ENCODE assay signal across 8 mouse cellular contexts in the genomic region with DNA sequence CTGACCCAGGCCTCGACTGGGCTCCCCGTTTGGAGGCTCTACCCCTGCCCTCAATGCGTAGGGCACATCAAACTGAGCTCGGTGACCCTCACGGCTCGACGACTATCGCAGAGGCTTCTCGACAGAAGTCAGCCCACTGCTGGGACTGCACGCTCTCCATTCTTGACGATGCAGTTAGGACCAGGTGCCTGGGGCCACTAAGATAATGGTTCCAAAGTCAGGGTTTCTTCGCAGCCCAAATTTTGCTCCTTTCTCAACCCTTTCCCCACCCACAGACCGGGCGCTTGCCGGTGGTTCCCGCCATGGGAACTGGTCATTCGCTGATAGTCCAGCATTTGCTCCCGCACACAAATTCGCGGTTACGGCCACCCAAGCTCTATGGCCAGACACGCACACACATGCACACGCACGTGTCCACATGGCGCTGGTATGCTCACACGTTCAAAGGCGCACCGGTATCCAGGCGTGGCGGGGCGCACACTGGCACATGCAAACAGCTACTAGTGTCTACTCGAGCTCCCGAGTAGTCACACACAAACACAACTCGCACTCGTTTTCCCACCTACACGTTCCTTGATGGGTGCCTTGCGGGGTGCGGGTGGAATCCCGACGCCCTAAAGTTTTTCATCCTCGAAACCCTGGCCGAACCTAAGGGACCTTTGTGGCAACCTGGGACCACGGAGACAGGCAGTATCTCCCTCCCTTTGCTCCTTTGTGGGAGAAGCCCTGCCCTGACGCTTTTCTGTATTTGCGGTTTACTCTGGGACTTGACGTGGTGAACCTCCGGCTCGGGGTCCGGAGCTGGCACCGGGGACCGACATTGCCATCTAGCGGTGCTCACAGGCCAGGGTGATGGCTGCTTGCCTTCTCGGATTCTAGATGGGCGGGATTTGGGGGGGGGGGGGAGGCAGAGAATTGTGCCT. TPM values are rescaled to one million over a fixed set of nuclear protein-coding genes. Genes with fewer than 3 reads are reported as not detected.
A peak's percentile ranks its signal among the peaks of the same experiment; 100 is the strongest.
DNase-seq lines count a peak whose midpoint lies in the region; ATAC-seq and TF ChIP-seq lines count a peak whose summit lies in the region.

No protein-coding gene starts in this region.

- H3K4me2 ChIP-seq in embryonic facial prominence, embryonic 13.5 days = peak overlapping the region; percentile 97

- no peaks in the 10 kb centered on the region for H3K9me3 ChIP-seq in embryonic facial prominence, embryonic 13.5 days
- no peaks in the 10 kb centered on the region for H3K9me3 ChIP-seq in megakaryocyte, embryonic 14.5 days

- peak overlapping the region; percentile 69 for H3K4me3 ChIP-seq in layer of hippocampus, adult 2 months
- peak overlapping the region; percentile 60 for H3K4me3 ChIP-seq in embryonic facial prominence, embryonic 13.5 days
- H3K4me3 ChIP-seq in megakaryocyte, embryonic 14.5 days (replicated peaks) = peak overlapping the region; percentile 91

- peak in 1 of 2 experiments; percentile 76 for DNase-seq in layer of hippocampus, adult 2 months (ENCODE audit: low spot score in 2 of 2)
- DNase-seq in layer of hippocampus, adult 8-10 months (ENCODE audit: low spot score in 2 of 2) = no peak
- DNase-seq in adrenal gland, adult 18-20 months (ENCODE audit: low spot score in 2 of 2) = peak; percentile 55 to 73
- DNase-seq in heart, postnatal 4 days = peak; percentile 83
- peak; percentile 67 to 69 for DNase-seq in layer of hippocampus, postnatal 36 days
- DNase-seq in spleen, postnatal 4 days (ENCODE audit: low spot score in 2 of 2) = peak; percentile 64 to 84

- H3K9ac ChIP-seq in embryonic facial prominence, embryonic 13.5 days = 0 out of 2 replicates have a peak overlapping the region, but pooled peaks have one; percentile 44

- ATAC-seq in embryonic facial prominence, embryonic 13.5 days (ENCODE audit: insufficient number of reproducible peaks, insufficient read depth, low FRiP score, low TSS enrichment, low read depth) = no peak

- peak overlapping the region; percentile 85 for H3K27ac ChIP-seq in layer of hippocampus, adult 2 months
- no peak overlapping the region for H3K27ac ChIP-seq in embryonic facial prominence, embryonic 13.5 days

- H3K36me3 ChIP-seq in embryonic facial prominence, embryonic 13.5 days = peaks cover 9% of the 10 kb centered on the region
- H3K36me3 ChIP-seq in megakaryocyte, embryonic 14.5 days (replicated peaks; ENCODE audit: low read length) = peaks cover 18% of the 10 kb centered on the region

- peaks cover 34% of the 10 kb centered on the region for H3K4me1 ChIP-seq in embryonic facial prominence, embryonic 13.5 days
- peaks cover 76% of the 10 kb centered on the region for H3K4me1 ChIP-seq in megakaryocyte, embryonic 14.5 days

- H3K27me3 ChIP-seq in embryonic facial prominence, embryonic 13.5 days = peaks cover 59% of the 10 kb centered on the region
- peaks cover 58% of the 10 kb centered on the region for H3K27me3 ChIP-seq in megakaryocyte, embryonic 14.5 days (replicated peaks)

- TF ChIP-seq CTCF in layer of hippocampus, adult 2 months (conservative IDR thresholded peaks at IDR 0.05) = peak; percentile 78

- 3% methylated on average over 54 of the region's 54 CpGs for WGBS in embryonic facial prominence, embryonic 13.5 days

RNA-seq across cellular contexts. Expression of a gene that starts 3.4 kb away (rescaled TPM):
- total RNA-seq in layer of hippocampus, adult 2 months (2021) = 10 to 100 TPM; 22.1 to 26.0 TPM
- 10 to 100 TPM; 27.0 to 29.9 (median 29.1) TPM for total RNA-seq in layer of hippocampus, adult 8-10 months (2022)
- total RNA-seq in adrenal gland, adult 18-20 months (2021) = 1 to 10 TPM; 3.7 to 4.6 TPM
- 0.18 and 0.32 TPM in 2 replicates for polyA plus RNA-seq in embryonic facial prominence, embryonic 13.5 days (2015; fragmentation: Nextera tagmentation; extraction: Ambion mirVana)
- not detected for total RNA-seq in heart, postnatal 4 days (2021)
- 10 to 100 TPM; 25.7 to 28.6 TPM for total RNA-seq in layer of hippocampus, postnatal 36 days (2021)
- polyA plus RNA-seq in megakaryocyte, embryonic 14.5 days (2012; ENCODE audit: insufficient read depth, low replicate concordance) = 0.92 and 2.8 TPM in 2 replicates

RNA-seq across cellular contexts. Expression of a gene that starts 8.4 kb away (rescaled TPM):
- total RNA-seq in layer of hippocampus, adult 2 months (2021) = 10 to 100 TPM; 25.3 to 31.9 TPM
- total RNA-seq in layer of hippocampus, adult 8-10 months (2022) = 10 to 100 TPM; 21.4 to 27.8 (median 24.1) TPM
- 1 to 10 TPM; 7.2 to 7.8 TPM for total RNA-seq in adrenal gland, adult 18-20 months (2021)
- 1,381 and 1,602 TPM in 2 replicates for polyA plus RNA-seq in embryonic facial prominence, embryonic 13.5 days (2015; fragmentation: Nextera tagmentation; extraction: Ambion mirVana)
- total RNA-seq in heart, postnatal 4 days (2021) = 100 to 1,000 TPM; 102 to 110 TPM
- 10 to 100 TPM; 25.4 to 29.4 TPM for total RNA-seq in layer of hippocampus, postnatal 36 days (2021)
- polyA plus RNA-seq in megakaryocyte, embryonic 14.5 days (2012; ENCODE audit: insufficient read depth, low replicate concordance) = 45.5 and 59.2 TPM in 2 replicates

RNA-seq across cellular contexts. Expression of a gene that starts 21.8 kb away (rescaled TPM):
- not detected for total RNA-seq in layer of hippocampus, adult 2 months (2021)
- total RNA-seq in layer of hippocampus, adult 8-10 months (2022) = not detected
- total RNA-seq in adrenal gland, adult 18-20 months (2021) = not detected
- polyA plus RNA-seq in embryonic facial prominence, embryonic 13.5 days (2015; fragmentation: Nextera tagmentation; extraction: Ambion mirVana) = 0.39 and 0.61 TPM in 2 replicates
- not detected for total RNA-seq in heart, postnatal 4 days (2021)
- total RNA-seq in layer of hippocampus, postnatal 36 days (2021) = not detected
- not detected in 2 replicates for polyA plus RNA-seq in megakaryocyte, embryonic 14.5 days (2012; ENCODE audit: insufficient read depth, low replicate concordance)

RNA-seq across cellular contexts. Expression of a gene that starts 52.0 kb away (rescaled TPM):
- 100 to 1,000 TPM; 513 to 526 TPM for total RNA-seq in layer of hippocampus, adult 2 months (2021)
- 100 to 1,000 TPM; 463 to 479 (median 474) TPM for total RNA-seq in layer of hippocampus, adult 8-10 months (2022)
- total RNA-seq in adrenal gland, adult 18-20 months (2021) = 10 to 100 TPM; 38.9 to 40.3 TPM
- 34.2 and 41.9 TPM in 2 replicates for polyA plus RNA-seq in embryonic facial prominence, embryonic 13.5 days (2015; fragmentation: Nextera tagmentation; extraction: Ambion mirVana)
- total RNA-seq in heart, postnatal 4 days (2021) = 10 to 100 TPM; 76.6 to 80.9 TPM
- 100 to 1,000 TPM; 500 to 531 TPM for total RNA-seq in layer of hippocampus, postnatal 36 days (2021)
- polyA plus RNA-seq in megakaryocyte, embryonic 14.5 days (2012; ENCODE audit: insufficient read depth, low replicate concordance) = 303 and 682 TPM in 2 replicates

Comparison
In these comparisons a context has a peak if more than half of its experiments do, and no peak if none do; other contexts are left out.
1. DNase-seq: peak in adrenal gland, adult 18-20 months (2 of 2), heart, postnatal 4 days (single experiment), layer of hippocampus, postnatal 36 days (2 of 2) and spleen, postnatal 4 days (2 of 2); none in layer of hippocampus, adult 8-10 months (0 of 2).
2. RNA of a gene that starts 3.4 kb away (total RNA-seq): 27.0 to 29.9 TPM in layer of hippocampus, adult 8-10 months, 25.7 to 28.6 TPM in layer of hippocampus, postnatal 36 days, 22.1 to 26.0 TPM in layer of hippocampus, adult 2 months and 3.7 to 4.6 TPM in adrenal gland, adult 18-20 months; not detected in heart, postnatal 4 days; every median in the first group is over 4 times any median in the second.
3. Peak in every context shown above with its lines, with median percentiles within 50 percentile points of each other: H3K4me3 ChIP-seq.